Mouse (Mus musculus) erythroblast, embryonic 14.5 days (primary cell): ENCODE measurements around the gene Cbll1.

Experiments used
- GATA1 ChIP-seq: IDR thresholded peaks from 2 replicates; pipeline ENCODE4 v1.6.1; 2012; ENCODE audit warnings: low read length, inconsistent platforms, mixed read lengths
- TAL1 ChIP-seq: IDR thresholded peaks from 3 replicates; pipeline ENCODE4 v1.6.1; 2012; ENCODE audit warnings: low read length, inconsistent platforms, mixed read lengths

DNA sequence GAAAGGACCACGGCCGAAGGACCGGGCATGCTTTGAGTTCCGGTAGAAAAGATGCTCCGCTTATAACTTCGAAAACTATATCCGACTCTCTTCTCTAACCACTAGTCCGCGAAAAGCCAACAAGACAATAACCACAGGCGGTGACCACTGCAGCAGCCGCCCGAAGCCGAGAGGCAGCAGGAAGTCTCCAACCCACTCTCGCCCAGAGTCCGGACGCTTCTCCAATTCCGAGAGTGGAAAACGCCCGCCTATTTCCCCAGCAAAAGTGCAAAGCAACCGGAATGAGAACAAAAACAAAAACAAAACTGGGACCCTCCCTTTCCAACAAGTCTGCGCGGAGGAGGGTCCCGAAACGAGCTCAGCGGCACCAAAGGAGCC, 491 bp downstream of the Cbll1 start:
- TF ChIP-seq GATA1 (no peak), TAL1 (no peak)
